Mouse (Mus musculus) 3134 (cell line): ENCODE results near the gene Ccdc191.

ENCODE experiments used
- DNase-seq: peaks from one replicate; pipeline ENCODE4 v3.0.0-alpha.2; 2011; ENCODE audit warnings: low spot score; ENCODE audit not compliant: insufficient read length; ENCODE audit errors: extremely low read depth

Ccdc191 gene

GRCm38 (mm10) chr16:43889208-43890004, at the start of gene Ccdc191:
Gene Ccdc191, plus strand, starts transcription at chr16:43889800.
- peak; percentile 92 for DNase-seq

GRCm38 (mm10) chr16:43841236-43841635, 48.4 kb upstream of the Ccdc191 start:
- DNase-seq: no peak

- DNase-seq: no peak
These were observed 39.8 kb upstream of the Ccdc191 start for GRCm38 (mm10) chr16:43849839-43850238.

- DNase-seq: no peak
These were observed 30.6 kb upstream of the Ccdc191 start for GRCm38 (mm10) chr16:43858941-43859476.

GRCm38 (mm10) chr16:43860624-43861023, 29.0 kb upstream of the Ccdc191 start:
- DNase-seq: no peak

GRCm38 (mm10) chr16:43869805-43870204, 19.8 kb upstream of the Ccdc191 start:
- DNase-seq: no peak

- DNase-seq: no peak
These were observed 18.2 kb upstream of the Ccdc191 start for GRCm38 (mm10) chr16:43871419-43871818.

- no peak for DNase-seq
These were observed 9.8 kb upstream of the Ccdc191 start for GRCm38 (mm10) chr16:43879769-43880168.

GRCm38 (mm10) chr16:43881636-43882035, 8.0 kb upstream of the Ccdc191 start:
- DNase-seq: no peak

- DNase-seq: no peak
These were observed 7.3 kb upstream of the Ccdc191 start for GRCm38 (mm10) chr16:43882329-43882728.

- no peak for DNase-seq
These were observed 371 bp downstream of the Ccdc191 start for GRCm38 (mm10) chr16:43890005-43890336.

- DNase-seq: no peak
These were observed 1.2 kb downstream of the Ccdc191 start for GRCm38 (mm10) chr16:43890747-43891336.

- DNase-seq: no peak
These were observed 4.9 kb downstream of the Ccdc191 start for GRCm38 (mm10) chr16:43894501-43894900.

- no peak for DNase-seq
These were observed 10.5 kb downstream of the Ccdc191 start for GRCm38 (mm10) chr16:43900138-43900537.

- no peak for DNase-seq
These were observed 11.0 kb downstream of the Ccdc191 start for GRCm38 (mm10) chr16:43900571-43900970.

GRCm38 (mm10) chr16:43908881-43909280, 19.3 kb downstream of the Ccdc191 start:
- peak; percentile 5 for DNase-seq

- no peak for DNase-seq
These were observed 29.3 kb downstream of the Ccdc191 start for GRCm38 (mm10) chr16:43918867-43919266.

- no peak for DNase-seq
These were observed 32.4 kb downstream of the Ccdc191 start for GRCm38 (mm10) chr16:43922024-43922423.

GRCm38 (mm10) chr16:43922630-43923029, 33.0 kb downstream of the Ccdc191 start:
- no peak for DNase-seq

- DNase-seq: no peak
These were observed 35.5 kb downstream of the Ccdc191 start for GRCm38 (mm10) chr16:43925001-43925558.

- DNase-seq: no peak
These were observed 36.2 kb downstream of the Ccdc191 start for GRCm38 (mm10) chr16:43925846-43926245.
